Mouse (Mus musculus) cortical plate, adult 2 months (tissue): ENCODE measurements around the gene Mrps24.

Experiments
- CTCF ChIP-seq: fragments of 200-500 bp; IDR thresholded peaks from 2 replicates; pipeline ENCODE4 v1.5.1; 2011; ENCODE audit warnings: mild to moderate bottlenecking, control low read depth, low read length; ENCODE audit not compliant: insufficient read depth; ENCODE audit errors: extremely low read depth
- POLR2A ChIP-seq: fragments of 200-500 bp; IDR thresholded peaks from 2 replicates; pipeline ENCODE4 v1.6.1; 2011; ENCODE audit warnings: mild to moderate bottlenecking, low read length, control low read depth; ENCODE audit not compliant: insufficient read depth; ENCODE audit errors: extremely low read depth

DNA sequence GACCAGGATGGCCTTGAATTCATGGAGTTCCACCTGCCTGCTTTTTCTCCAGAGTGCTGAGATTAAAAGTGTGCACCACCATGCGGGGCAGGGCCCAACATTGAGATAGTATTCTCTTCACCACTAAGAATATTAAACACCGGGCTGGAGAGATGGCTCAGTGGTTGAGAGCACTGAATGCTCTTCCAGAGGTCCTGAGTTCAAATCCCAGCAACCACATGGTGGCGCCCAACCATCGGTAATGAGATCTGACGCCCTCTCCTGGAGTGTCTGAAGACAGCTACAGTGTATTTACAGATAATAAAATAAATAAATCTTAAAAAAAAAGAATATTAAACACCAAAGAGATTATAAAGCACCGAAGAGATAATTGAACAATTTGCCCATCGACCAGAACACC lies 26.6 kb upstream of the Mrps24 start:
- TF ChIP-seq POLR2A (no peak), CTCF (0 out of 2 replicates have a peak, but pooled peaks have one; percentile 6)
